Mouse (Mus musculus): ENCODE results near the gene Ptms.

GRCm38 (mm10) chr6:124930754-124931524, 11.0 kb upstream of the Ptms start, which contains the start of gene Mlf2:
- TF ChIP-seq CTCF (conservative IDR thresholded peaks at IDR 0.05; ENCODE audit: low read length) (peak; percentile 94), NANOG (IDR thresholded peaks at IDR 0.05; ENCODE audit: borderline replicate concordance, low read length) (no peak), POU5F1 (IDR thresholded peaks at IDR 0.05; ENCODE audit: borderline replicate concordance, low read length) (no peak)

Data from E14TG2a.4 (cell line).